Mouse (Mus musculus) neutrophil, adult 5-6 weeks (primary cell): Measurements from ENCODE around the gene Tmem192. TPM values are rescaled to one million over a fixed set of nuclear protein-coding genes. Genes with fewer than 3 reads are reported as not detected.
"Not testable (repeated sequence)": the region's sequence is repeated elsewhere in the genome, so short reads cannot be mapped to it uniquely, and the experiment has no call there.

Experiments
- ATAC-seq: fragments of 151-379, 151-347 bp; 2 replicates; pipeline ENCODE4 v1.8.0; 2017; ENCODE audit warnings: mild to moderate bottlenecking, moderate TSS enrichment; ENCODE audit not compliant: insufficient number of reproducible peaks, poor library complexity, low FRiP score, severe bottlenecking; ENCODE audit errors: extremely low read depth
- total RNA-seq: library from RNA; stranded (forward); fragments of 200-1000 nt; gene quantifications from 2 replicates; pipeline ENCODE4 v1.2.3, GENCODE M21; 2017

The Tmem192 gene
- total RNA-seq, 1 experiment from 2014 or later = 13.3 TPM

DNA sequence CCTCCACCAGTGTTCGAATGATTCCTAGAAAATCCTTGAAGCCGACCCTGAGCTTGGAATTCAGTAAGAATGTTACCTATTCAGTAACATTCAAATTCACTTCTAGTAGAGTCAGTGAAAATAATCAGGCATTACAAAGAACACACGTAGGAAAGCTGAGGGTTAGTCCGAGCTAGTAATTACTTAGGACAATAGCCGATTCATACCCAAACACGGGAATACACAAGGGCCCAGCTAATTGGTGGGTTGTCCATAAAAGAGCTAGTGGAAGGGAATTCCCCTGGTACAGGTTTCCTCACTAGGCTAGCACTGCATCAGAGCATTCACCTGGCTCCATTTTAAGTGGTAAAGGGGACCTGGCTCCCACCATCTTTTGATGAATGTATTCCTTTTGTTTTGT lies 5.1 kb downstream of the Tmem192 start:
- ATAC-seq = no peak

DNA sequence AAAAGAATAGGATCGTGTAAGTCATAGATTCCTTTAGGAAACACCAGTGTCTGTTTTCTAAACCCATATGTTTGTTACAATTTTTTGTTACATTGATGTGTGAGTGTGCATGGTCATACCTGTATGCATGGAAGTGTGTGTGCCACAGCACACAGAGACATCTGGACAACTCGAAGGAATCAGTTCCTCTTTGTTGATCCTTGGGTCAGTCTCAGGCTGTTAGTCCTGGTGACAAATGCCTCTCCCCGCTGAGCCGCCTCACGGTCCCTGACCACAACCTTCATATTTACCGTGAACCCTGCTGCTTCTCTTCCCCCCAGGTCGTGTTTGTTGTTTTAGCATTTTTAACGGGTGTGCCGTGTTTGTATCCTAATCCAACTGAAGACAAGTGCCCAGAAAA lies 12.0 kb downstream of the Tmem192 start:
- no peak for ATAC-seq

DNA sequence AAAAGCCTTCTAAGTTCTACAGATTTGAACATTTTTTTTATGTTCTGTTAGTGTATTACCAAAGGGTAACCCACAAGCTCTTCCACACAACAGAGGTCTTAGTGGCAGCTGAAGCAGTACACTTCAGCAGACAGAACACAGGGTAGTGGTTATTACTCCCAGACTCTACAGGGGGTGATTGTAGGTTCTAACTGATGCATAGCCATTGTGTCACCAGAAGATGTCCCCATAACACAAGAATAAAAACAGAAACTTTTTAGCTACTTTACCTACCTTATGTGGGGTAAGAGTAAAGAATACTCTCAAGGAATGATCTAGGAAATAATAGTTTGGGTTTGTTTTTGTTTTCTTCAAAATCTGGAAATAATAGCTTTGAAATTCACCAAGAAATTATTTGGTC lies 15.9 kb downstream of the Tmem192 start:
- ATAC-seq = no peak

DNA sequence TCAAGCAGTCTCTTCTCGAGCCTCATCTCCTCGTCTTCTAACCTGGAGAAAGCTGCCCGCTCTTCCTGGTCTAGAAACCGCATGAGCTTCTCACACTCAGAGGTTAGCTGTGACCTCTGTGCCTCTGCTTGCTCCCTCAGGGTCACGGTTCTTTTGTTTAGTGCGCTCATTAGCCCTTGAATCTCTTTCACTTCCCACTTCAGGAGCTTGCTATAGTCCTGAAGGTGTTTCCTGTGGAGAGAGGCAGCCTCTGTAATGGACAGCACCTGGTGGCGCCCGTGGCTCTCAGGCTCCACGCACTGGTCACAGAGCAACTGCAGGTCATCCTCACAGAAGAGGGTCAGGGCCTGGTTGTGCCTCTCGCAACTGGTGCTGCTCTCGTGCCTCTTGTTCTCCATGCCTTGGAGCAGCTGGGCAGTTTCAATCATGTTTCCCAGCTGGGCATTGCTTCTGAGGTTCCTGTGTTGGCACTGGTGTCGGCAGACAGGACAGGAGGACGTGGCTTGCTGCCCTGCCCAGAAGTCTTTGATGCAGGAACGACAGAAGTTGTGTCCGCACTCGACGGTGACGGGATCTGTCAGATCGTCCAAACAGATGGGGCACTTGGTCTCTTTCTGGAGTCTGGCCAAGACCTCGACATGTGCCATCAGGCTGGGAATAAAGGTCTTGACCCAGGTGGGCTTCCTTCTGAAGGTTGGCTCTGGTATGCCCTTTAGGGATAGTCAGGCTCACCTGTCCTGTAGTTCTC lies 36.3 kb downstream of the Tmem192 start:
- ATAC-seq = no peak

DNA sequence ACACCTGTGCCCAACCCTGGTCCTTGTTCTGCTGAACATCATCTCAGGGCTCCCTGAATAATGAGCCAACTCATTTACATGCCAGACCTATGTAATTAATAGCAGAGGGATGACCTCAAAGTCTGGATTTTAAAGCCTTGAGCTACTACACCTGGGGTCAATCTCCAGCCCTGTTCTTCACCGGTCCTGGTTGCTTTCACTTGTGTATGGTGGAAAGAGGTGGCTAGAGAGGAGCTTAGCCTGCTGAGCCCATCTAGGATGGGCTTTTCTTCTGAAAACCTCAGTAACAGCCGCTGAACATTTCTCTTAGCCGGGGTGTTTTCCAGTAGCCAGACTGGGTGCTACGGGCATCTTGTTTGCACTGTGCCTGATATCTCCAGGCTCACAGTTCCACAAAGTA lies 40.7 kb downstream of the Tmem192 start, which contains the start of gene Trim75:
Trim75 (minus strand) TSS at position 101 of the 400 bp plus-strand sequence.
- no peak for ATAC-seq

DNA sequence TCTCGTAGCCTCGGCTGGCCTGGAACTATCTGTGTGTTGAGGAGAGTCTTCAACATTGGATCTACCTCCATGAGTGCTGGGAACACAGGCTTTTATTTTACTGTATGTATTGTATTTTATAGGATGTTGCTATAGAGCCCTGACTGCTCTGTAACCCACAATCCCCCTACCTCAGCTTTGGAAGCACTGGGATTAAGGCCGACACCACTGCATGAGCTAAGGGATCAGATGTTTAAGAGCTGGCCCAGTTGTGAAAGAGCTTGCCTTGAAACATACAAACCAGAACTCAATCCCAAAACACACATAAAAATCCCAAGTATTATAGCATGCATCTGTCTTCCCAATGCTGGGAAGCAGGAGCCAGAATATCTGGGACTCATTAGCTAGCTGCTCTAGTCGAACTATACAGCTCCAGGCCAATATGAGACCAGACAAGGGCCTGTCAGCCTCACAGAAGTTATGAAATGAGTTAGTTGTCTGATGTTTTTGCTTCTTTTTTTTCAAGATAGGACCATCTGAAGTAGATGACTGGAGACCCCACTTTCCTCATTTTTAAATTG lies 51.9 kb downstream of the Tmem192 start:
- no peak for ATAC-seq

DNA sequence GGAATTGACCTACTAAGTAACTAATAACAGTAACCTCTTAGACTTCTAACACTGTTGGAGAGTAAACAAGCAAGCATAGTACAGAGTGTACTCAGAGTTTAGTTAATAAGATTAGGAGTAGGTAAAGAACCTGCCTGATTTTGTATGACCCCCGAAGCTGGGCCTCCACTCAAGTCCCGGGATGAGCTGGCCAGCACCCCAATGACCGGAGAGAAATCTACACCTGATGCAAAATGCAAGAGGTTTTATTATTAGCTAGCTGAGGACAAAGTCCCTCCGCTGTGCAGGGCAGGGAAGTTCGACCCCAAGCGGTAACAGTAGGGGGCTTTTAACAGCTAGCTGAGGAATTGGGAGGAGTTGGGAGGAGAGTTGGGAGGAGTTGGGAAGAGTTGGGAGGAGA lies 60.6 kb downstream of the Tmem192 start:
- not testable (repeated sequence) for ATAC-seq

DNA sequence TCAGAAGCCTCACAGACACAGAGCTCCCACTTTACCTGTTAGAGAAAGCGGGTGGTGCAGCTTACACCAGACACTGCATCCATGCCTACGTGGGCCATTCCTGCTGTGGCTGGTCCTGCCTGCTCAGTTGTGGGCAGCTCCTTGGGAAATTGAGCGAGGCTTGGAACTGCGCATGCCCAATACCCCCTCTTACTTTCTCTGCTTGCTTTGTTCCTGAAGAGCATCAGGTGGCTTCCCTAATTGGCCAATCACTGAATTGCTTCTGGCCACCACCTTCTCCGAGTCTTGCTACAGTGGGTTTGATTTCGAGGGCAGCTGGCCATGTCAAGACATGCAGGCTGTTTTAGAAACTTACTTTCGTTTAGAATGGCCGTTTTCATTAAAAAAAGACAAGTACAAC lies 71.4 kb downstream of the Tmem192 start, which contains the start of the genes Trim61 and Trim60:
Trim61 (minus strand) TSS at position 101 of the 400 bp plus-strand sequence.
Trim60 (minus strand) TSS at position 162 of the 400 bp plus-strand sequence.
- no peak for ATAC-seq

Other genes starting within 250 kb of the Tmem192 start
- 41.7 and 45.2 TPM in 2 replicates for gene Msmo1, start 213.4 kb upstream of the Tmem192 start, total RNA-seq
- gene Klhl2, start 97.2 kb upstream of the Tmem192 start, total RNA-seq = 80.2 and 82.5 TPM in 2 replicates
- gene Trim75, start 40.6 kb downstream of the Tmem192 start, total RNA-seq = not detected in 2 replicates
- gene Trim61, start 71.3 kb downstream of the Tmem192 start, total RNA-seq = not detected in 2 replicates
- gene Trim60, start 71.4 kb downstream of the Tmem192 start, total RNA-seq = not detected in 2 replicates
- gene Apela, start 90.2 kb downstream of the Tmem192 start, total RNA-seq = not detected in 2 replicates
- gene Gm10663, start 127.8 kb downstream of the Tmem192 start, total RNA-seq = not detected in 2 replicates
- gene BC030870, start 182.4 kb downstream of the Tmem192 start, total RNA-seq = not detected in 2 replicates